Mouse (Mus musculus): ENCODE measurements around the gene Zc3h14. TPM values are rescaled to one million over a fixed set of nuclear protein-coding genes. Genes with fewer than 3 reads are reported as not detected.

Gene Zc3h14
- polyA plus RNA-seq (2012; ENCODE audit: insufficient read depth, low replicate concordance): 7.4 and 10.2 TPM in 2 replicates

GRCm38 (mm10) chr12:98746746-98747379 lies at the start of gene Zc3h14:
Gene Zc3h14 (plus strand): TSS chr12:98746964.
- H3K36me3 ChIP-seq (replicated peaks; ENCODE audit: low read length): peaks cover 21% of the 10 kb centered on the region
- peaks cover 4% of the 10 kb centered on the region for H3K27me3 ChIP-seq (replicated peaks)
- peak within 1 kb of the TSS; percentile 94 for H3K4me3 ChIP-seq (replicated peaks)
- no peaks in the 10 kb centered on the region for H3K9me3 ChIP-seq
- TF ChIP-seq GATA1 (IDR thresholded peaks at IDR 0.05; ENCODE audit: borderline replicate concordance, low read length): no peak
- no peak for TF ChIP-seq FLI1 (IDR thresholded peaks at IDR 0.05; ENCODE audit: low read length)
- peaks cover 50% of the 10 kb centered on the region for H3K4me1 ChIP-seq

- TF ChIP-seq FLI1 (IDR thresholded peaks at IDR 0.05; ENCODE audit: low read length) (no peak), GATA1 (IDR thresholded peaks at IDR 0.05; ENCODE audit: borderline replicate concordance, low read length) (no peak)
- peaks cover 8% of the 10 kb centered on the region for H3K36me3 ChIP-seq (replicated peaks; ENCODE audit: low read length)
- no peaks in the 10 kb centered on the region for H3K27me3 ChIP-seq (replicated peaks)
- no peak overlapping the region for H3K4me3 ChIP-seq (replicated peaks)
- no peaks in the 10 kb centered on the region for H3K9me3 ChIP-seq
- no peaks in the 10 kb centered on the region for H3K4me1 ChIP-seq
Observed at GRCm38 (mm10) chr12:98697202-98697601, 49.6 kb upstream of the Zc3h14 start.

- Histone ChIP-seq H3K36me3 (replicated peaks; ENCODE audit: low read length) (peaks cover 16% of the 10 kb centered on the region), H3K27me3 (replicated peaks) (no peaks in the 10 kb centered on the region), H3K4me3 (replicated peaks) (no peak overlapping the region), H3K9me3 (no peaks in the 10 kb centered on the region), H3K4me1 (peaks cover 6% of the 10 kb centered on the region; the same call in 1 of the 2 replicates)
- TF ChIP-seq FLI1 (IDR thresholded peaks at IDR 0.05; ENCODE audit: low read length) (no peak), GATA1 (IDR thresholded peaks at IDR 0.05; ENCODE audit: borderline replicate concordance, low read length) (no peak)
Observed at GRCm38 (mm10) chr12:98701564-98701963, 45.2 kb upstream of the Zc3h14 start.

GRCm38 (mm10) chr12:98703554-98703953 lies 43.2 kb upstream of the Zc3h14 start:
- no peaks in the 10 kb centered on the region for H3K27me3 ChIP-seq (replicated peaks)
- H3K4me1 ChIP-seq: peaks cover 10% of the 10 kb centered on the region
- TF ChIP-seq GATA1 (IDR thresholded peaks at IDR 0.05; ENCODE audit: borderline replicate concordance, low read length) (no peak), FLI1 (IDR thresholded peaks at IDR 0.05; ENCODE audit: low read length) (no peak)
- H3K36me3 ChIP-seq (replicated peaks; ENCODE audit: low read length): peaks cover 10% of the 10 kb centered on the region
- H3K4me3 ChIP-seq (replicated peaks): no peak overlapping the region
- H3K9me3 ChIP-seq: no peaks in the 10 kb centered on the region

- TF ChIP-seq GATA1 (IDR thresholded peaks at IDR 0.05; ENCODE audit: borderline replicate concordance, low read length) (no peak), FLI1 (IDR thresholded peaks at IDR 0.05; ENCODE audit: low read length) (no peak)
- Histone ChIP-seq H3K27me3 (replicated peaks) (no peaks in the 10 kb centered on the region), H3K9me3 (no peaks in the 10 kb centered on the region), H3K36me3 (replicated peaks; ENCODE audit: low read length) (peaks cover 8% of the 10 kb centered on the region), H3K4me1 (peaks cover 10% of the 10 kb centered on the region), H3K4me3 (replicated peaks) (no peak overlapping the region)
Observed at GRCm38 (mm10) chr12:98703961-98704360, 42.8 kb upstream of the Zc3h14 start.

GRCm38 (mm10) chr12:98712819-98713218 lies 33.9 kb upstream of the Zc3h14 start:
- no peaks in the 10 kb centered on the region for H3K9me3 ChIP-seq
- H3K27me3 ChIP-seq (replicated peaks): no peaks in the 10 kb centered on the region
- H3K36me3 ChIP-seq (replicated peaks; ENCODE audit: low read length): no peaks in the 10 kb centered on the region
- H3K4me1 ChIP-seq: peaks cover 11% of the 10 kb centered on the region
- TF ChIP-seq FLI1 (IDR thresholded peaks at IDR 0.05; ENCODE audit: low read length): no peak
- H3K4me3 ChIP-seq (replicated peaks): no peak overlapping the region

GRCm38 (mm10) chr12:98713621-98714103 lies 33.1 kb upstream of the Zc3h14 start:
- Histone ChIP-seq H3K4me3 (replicated peaks) (no peak overlapping the region), H3K9me3 (no peaks in the 10 kb centered on the region), H3K4me1 (peaks cover 7% of the 10 kb centered on the region; the same call in 1 of the 2 replicates), H3K27me3 (replicated peaks) (no peaks in the 10 kb centered on the region), H3K36me3 (replicated peaks; ENCODE audit: low read length) (no peaks in the 10 kb centered on the region)
- no peak for TF ChIP-seq FLI1 (IDR thresholded peaks at IDR 0.05; ENCODE audit: low read length)
- no peak for TF ChIP-seq GATA1 (IDR thresholded peaks at IDR 0.05; ENCODE audit: borderline replicate concordance, low read length)

- peaks cover 7% of the 10 kb centered on the region; the same call in 1 of the 2 replicates for H3K4me1 ChIP-seq
- H3K9me3 ChIP-seq: no peaks in the 10 kb centered on the region
- TF ChIP-seq FLI1 (IDR thresholded peaks at IDR 0.05; ENCODE audit: low read length): no peak
- TF ChIP-seq GATA1 (IDR thresholded peaks at IDR 0.05; ENCODE audit: borderline replicate concordance, low read length): no peak
- no peaks in the 10 kb centered on the region for H3K36me3 ChIP-seq (replicated peaks; ENCODE audit: low read length)
- no peak overlapping the region for H3K4me3 ChIP-seq (replicated peaks)
- H3K27me3 ChIP-seq (replicated peaks): no peaks in the 10 kb centered on the region
Observed at GRCm38 (mm10) chr12:98714757-98715156, 32.0 kb upstream of the Zc3h14 start.

- no peaks in the 10 kb centered on the region for H3K27me3 ChIP-seq (replicated peaks)
- TF ChIP-seq GATA1 (IDR thresholded peaks at IDR 0.05; ENCODE audit: borderline replicate concordance, low read length) (no peak), FLI1 (IDR thresholded peaks at IDR 0.05; ENCODE audit: low read length) (no peak)
- no peaks in the 10 kb centered on the region for H3K9me3 ChIP-seq
- H3K36me3 ChIP-seq (replicated peaks; ENCODE audit: low read length): no peaks in the 10 kb centered on the region
- peaks cover 12% of the 10 kb centered on the region; the same call in 1 of the 2 replicates for H3K4me1 ChIP-seq
- H3K4me3 ChIP-seq (replicated peaks): no peak overlapping the region
Observed at GRCm38 (mm10) chr12:98716142-98716541, 30.6 kb upstream of the Zc3h14 start.

- Histone ChIP-seq H3K27me3 (replicated peaks) (peaks cover 2% of the 10 kb centered on the region), H3K36me3 (replicated peaks; ENCODE audit: low read length) (no peaks in the 10 kb centered on the region), H3K4me3 (replicated peaks) (no peak overlapping the region), H3K9me3 (peaks cover 6% of the 10 kb centered on the region), H3K4me1 (peaks cover 9% of the 10 kb centered on the region)
- no peak for TF ChIP-seq GATA1 (IDR thresholded peaks at IDR 0.05; ENCODE audit: borderline replicate concordance, low read length)
- TF ChIP-seq FLI1 (IDR thresholded peaks at IDR 0.05; ENCODE audit: low read length): no peak
Observed at GRCm38 (mm10) chr12:98720628-98721027, 26.1 kb upstream of the Zc3h14 start.

Measured in megakaryocyte, embryonic 14.5 days (primary cell).